Mouse (Mus musculus) heart, adult 8-10 months (tissue): ENCODE data around the gene Ccnb1. TPM values are rescaled to one million over a fixed set of nuclear protein-coding genes. Genes with fewer than 3 reads are reported as not detected.

ENCODE experiments used
- total RNA-seq, 4 experiments: library from RNA; stranded (reverse); gene quantifications; 2 replicates each; pipeline ENCODE4 v1.2.4; 2022

Gene Ccnb1
- total RNA-seq, 4 experiments from 2014 or later = 0.19 to 0.63 (median 0.28) TPM; not detected in 1

Other genes with a start within 250 kb of the Ccnb1 start
- gene Ocln, start 233.9 kb downstream of the Ccnb1 start, total RNA-seq = 1 to 10 TPM in 1 of 4 experiments, under 1 TPM in 3; 0.24 to 1.1 (median 0.66) TPM
- under 1 TPM; 0.37 to 0.90 (median 0.63) TPM for gene Marveld2, start 169.6 kb downstream of the Ccnb1 start, total RNA-seq
- gene Ak6, start 135.6 kb downstream of the Ccnb1 start, total RNA-seq = 10 to 100 TPM; 57.2 to 64.6 (median 60.3) TPM
- 10 to 100 TPM; 13.4 to 16.6 (median 15.6) TPM for gene Rad17, start 135.5 kb downstream of the Ccnb1 start, total RNA-seq
- 10 to 100 TPM in 3 of 4 experiments, 1 to 10 TPM in 1; 9.1 to 14.5 (median 12.1) TPM for gene Taf9, start 135.0 kb downstream of the Ccnb1 start, total RNA-seq
- gene Ccdc125, start 116.9 kb downstream of the Ccnb1 start, total RNA-seq = under 1 TPM; 0.33 to 0.60 (median 0.44) TPM
- gene Cdk7, start 55.6 kb downstream of the Ccnb1 start, total RNA-seq = 10 to 100 TPM; 17.1 to 24.8 (median 19.6) TPM
- gene Mrps36, start 41.9 kb downstream of the Ccnb1 start, total RNA-seq = 100 to 1,000 TPM; 179 to 227 (median 201) TPM
- under 1 TPM in 2 of 4 experiments, not detected in 2; 0.25 to 0.28 TPM for gene Cenph, start 10.7 kb downstream of the Ccnb1 start, total RNA-seq
- gene Slc30a5, start 46.9 kb upstream of the Ccnb1 start, total RNA-seq = 10 to 100 TPM; 16.2 to 20.6 (median 19.2) TPM